Mouse (Mus musculus) embryo, embryonic 9.5 days (tissue): ENCODE data around the gene Tcte1.

Experiments used
- DNase-seq: peaks from one replicate; pipeline ENCODE4 v3.0.0-alpha.2; 2017; ENCODE audit errors: extremely low spot score

The Tcte1 gene

GRCm38 (mm10) chr17:45564531-45565084 is 41.4 kb downstream of the Tcte1 start:
- no peak for DNase-seq

- no peak for DNase-seq
Measured at GRCm38 (mm10) chr17:45565103-45565502, 41.9 kb downstream of the Tcte1 start.

- DNase-seq = no peak
Measured at GRCm38 (mm10) chr17:45566031-45566359, 42.8 kb downstream of the Tcte1 start.

DNA sequence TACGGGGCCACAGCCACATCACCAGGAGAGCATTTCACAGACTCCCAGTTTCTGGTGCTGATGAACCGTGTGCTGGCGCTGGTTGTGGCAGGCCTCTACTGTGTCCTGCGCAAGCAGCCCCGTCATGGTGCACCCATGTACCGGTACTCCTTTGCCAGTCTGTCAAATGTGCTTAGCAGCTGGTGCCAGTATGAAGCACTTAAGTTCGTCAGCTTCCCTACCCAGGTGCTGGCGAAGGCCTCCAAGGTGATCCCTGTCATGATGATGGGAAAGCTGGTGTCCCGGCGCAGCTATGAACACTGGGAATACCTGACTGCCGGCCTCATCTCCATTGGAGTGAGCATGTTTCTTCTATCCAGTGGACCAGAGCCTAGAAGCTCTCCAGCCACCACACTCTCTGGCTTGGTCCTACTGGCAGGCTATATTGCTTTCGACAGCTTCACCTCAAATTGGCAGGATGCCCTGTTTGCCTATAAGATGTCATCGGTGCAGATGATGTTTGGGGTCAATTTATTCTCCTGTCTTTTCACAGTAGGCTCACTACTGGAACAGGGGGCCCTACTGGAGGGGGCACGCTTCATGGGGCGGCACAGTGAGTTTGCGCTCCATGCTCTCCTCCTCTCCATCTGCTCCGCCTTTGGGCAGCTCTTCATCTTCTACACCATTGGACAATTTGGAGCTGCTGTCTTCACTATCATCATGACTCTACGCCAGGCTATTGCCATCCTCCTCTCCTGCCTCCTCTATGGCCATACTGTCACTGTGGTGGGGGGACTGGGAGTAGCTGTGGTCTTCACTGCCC is 43.3 kb downstream of the Tcte1 start:
- DNase-seq = peak; percentile 45

DNA sequence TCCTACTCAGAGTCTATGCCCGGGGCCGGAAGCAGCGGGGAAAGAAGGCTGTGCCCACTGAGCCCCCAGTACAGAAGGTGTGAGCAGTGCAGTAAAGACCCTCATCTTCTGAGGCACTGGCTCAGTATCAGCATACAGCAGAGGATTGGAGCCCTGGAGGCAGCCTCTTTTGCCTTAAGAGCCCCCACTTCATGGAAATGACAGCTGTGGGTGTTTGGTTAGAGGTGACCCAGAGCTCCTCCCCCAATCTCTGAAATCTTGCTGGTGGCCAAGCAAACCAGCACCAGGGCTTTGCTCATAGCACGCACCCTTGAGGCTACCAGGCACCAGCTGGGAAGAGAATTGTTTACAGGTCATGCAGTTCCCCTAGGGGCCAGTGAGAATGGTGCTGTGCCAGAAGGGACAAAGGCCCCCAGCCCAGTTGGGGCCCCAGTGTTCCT is 43.9 kb downstream of the Tcte1 start:
- DNase-seq = peak; percentile 67

DNA sequence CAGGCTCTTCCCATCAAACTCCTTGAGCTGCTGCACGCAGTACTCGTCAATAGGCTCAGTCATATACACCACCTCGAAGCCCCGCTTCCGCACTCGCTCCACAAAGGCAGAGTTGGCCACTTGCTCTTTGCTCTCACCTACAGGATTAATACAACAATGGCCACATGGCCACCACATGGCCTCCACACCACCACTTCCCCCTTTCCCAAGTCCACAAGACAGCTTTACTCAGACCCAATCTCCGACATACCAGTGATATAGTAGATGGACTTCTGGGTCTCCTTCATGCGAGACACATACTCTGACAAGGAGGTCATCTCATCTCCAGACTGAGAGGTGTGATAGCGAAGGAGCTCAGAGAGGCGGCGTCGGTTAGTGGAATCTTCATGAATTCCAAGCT is 45.8 kb downstream of the Tcte1 start:
- DNase-seq = peak; percentile 2

GRCm38 (mm10) chr17:45569999-45570398 is 46.8 kb downstream of the Tcte1 start:
- no peak for DNase-seq

DNA sequence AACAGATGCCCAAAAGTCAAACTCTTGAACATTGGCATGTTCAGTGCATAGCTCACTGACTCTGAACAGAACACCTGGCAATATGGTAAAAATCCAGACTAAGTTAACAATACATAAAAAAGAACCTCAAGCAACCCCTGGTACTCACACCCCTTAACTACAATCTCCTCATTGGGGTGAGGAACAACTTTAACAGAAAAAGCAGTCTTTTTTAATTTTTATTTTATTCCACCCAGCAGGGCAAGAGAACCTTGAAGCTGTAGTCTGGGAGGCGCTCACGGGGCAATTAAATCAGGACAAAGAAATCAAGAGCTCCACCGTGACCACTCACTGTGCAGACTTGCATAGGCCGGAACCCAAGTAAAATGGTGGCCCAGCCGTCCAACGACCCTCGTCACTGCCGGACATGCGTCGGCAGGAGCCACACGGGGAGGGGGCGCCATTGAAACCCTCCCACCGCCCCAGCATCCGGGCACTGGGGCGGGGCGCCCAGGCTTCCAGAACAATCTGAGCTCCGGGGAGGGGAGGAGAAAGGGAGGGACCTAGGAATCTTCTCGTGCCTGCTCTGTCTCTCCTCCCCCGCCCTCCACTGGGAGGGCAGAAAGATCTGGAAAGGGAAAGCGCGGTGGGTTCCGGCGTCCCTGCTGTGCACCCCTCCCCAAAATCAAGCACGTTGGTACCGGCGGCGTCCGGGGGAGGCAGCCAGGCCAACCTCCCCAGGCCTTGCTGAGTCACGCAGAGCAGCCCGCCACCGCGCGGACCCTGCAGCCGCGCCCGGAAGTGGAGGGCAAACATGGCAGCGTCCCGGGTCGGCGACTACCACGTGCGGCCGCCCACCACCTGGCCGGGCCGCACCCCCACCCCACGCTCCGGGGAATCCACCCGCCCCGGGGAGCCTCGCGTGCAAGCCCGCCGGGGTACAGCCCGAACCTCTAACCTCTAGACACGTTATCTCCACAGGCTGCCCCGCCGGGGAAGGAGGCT is 49.2 kb downstream of the Tcte1 start:
- peak; percentile 89 for DNase-seq

DNA sequence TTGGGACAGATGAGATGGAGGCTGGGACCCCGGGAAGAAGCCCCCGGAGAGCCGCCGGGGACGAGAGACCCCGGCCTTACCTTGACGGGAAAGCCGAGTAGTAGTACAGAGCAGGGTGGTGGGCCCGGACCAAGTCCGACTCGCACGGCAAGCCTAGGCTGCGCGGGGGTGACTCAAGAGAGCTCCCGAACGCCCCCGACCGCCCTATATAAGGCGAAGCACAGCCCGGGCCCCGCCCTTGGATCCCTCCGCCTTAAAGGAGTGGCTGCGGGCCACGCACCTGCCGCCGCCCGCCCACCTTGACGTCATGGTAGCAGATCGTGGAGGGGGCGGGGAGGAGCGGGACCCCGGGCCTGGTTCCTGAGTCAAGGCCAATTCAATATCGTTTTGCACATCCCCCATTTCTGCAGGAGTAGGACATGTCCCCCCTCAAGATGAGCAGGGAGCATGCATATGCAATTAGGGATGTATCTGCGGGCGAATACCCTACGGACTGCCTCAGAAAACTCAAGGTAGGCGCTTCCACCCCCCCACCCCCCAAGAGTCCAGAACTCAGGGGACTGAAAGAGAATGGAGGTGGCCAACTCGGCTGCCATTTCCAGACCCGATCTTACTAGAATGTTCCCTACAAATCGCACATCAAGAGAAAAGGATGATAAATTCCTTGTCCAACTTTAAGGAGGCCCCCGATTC is 50.0 kb downstream of the Tcte1 start, which contains the start of gene Hsp90ab1:
Hsp90ab1 (minus strand) TSS at position 185 of the 693 bp plus-strand sequence.
- peak; percentile 100 for DNase-seq

DNA sequence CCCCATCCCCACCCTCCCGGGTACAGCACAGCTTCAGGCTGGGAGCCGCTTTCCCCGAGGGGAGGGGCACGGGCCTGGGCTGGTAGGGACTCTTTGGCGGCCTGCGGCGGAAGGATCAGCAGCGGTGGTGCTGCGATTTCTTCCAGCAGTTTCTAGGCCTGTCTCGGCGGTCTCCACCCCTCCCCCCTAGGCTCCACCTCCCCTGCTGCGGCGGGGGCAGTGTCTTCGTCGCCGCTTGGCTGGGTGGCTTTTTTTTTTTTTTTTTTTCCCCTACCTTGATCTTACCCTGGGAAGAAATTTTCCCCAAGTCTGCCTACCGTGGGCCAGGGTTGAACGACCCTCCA is 50.5 kb downstream of the Tcte1 start:
- peak; percentile 98 for DNase-seq

DNA sequence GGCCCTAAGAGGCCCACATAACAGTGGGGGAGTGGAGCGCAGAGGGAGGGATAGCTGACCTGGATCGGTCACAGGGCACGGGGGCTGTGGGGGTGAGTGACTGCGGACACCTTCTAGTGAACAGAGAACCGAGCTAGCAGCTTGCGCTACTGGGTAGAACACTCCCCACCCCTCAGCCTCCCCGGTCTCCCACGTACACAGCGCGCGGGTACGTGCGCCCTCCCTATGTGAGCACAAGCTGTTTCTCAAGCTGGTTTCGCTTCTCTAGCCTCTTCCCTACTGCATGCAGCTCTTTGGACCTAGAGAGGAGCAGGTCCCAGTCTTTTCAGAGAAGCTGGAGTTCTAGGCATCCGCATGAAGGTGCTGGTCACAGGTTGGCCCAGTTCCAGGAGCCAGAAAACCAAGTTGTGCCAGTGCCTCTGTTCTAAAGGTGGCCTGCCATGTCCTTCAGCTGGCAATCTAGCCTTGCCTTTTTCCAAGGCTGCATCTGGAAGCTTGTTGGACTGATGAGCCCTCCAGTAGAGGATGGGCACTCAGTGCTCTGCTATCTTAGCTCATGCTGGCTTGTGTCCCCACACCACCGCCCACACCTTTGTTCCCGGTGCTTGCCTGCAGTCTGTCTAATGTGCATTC is 51.0 kb downstream of the Tcte1 start:
- DNase-seq = peak; percentile 47

- DNase-seq = no peak
Measured at GRCm38 (mm10) chr17:45575123-45575897, 52.1 kb downstream of the Tcte1 start.

GRCm38 (mm10) chr17:45578242-45578641 is 55.0 kb downstream of the Tcte1 start:
- DNase-seq = no peak

DNA sequence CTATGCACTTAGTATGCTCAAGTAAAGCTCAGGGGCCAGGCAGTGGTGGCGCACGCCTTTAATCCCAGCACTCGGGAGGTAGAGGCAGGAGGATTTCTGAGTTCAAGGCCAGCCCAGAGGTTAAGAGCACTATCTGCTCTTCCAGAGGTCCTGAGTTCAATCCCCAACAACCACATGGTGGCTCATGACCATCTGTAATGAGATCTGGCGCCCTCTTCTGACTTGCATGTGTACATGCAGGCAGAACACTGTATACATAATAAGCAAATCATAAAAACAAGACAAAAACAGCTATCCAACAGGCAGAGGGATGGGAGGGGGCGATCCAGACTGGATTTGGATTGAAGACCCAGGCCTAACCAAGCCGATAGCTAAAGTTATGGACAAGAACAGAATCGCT is 55.6 kb downstream of the Tcte1 start:
- DNase-seq = no peak

GRCm38 (mm10) chr17:45579554-45579953 is 56.3 kb downstream of the Tcte1 start:
- DNase-seq = no peak

- DNase-seq = no peak
Measured at GRCm38 (mm10) chr17:45580958-45581477, 57.8 kb downstream of the Tcte1 start.

DNA sequence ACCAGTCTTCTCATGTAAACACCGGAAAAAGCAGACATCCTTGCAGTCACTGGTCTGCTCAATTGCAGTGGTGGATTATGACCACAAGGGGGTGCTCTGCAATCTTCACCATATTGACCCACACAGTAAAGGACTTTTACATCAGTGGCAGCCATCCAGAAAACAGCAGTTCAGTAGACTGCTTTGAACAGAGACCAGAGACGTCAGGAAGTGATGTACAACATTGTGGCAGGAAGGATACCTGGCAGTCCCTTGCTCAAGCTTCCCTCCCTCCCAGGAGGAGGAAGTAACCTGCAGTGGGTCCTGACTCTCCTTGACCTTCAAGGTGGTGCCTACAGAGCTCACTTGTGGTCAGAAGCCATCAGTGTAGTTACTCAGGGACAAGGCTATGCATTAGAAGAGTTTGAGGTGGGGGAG is 58.3 kb downstream of the Tcte1 start:
- DNase-seq = peak; percentile 74

DNA sequence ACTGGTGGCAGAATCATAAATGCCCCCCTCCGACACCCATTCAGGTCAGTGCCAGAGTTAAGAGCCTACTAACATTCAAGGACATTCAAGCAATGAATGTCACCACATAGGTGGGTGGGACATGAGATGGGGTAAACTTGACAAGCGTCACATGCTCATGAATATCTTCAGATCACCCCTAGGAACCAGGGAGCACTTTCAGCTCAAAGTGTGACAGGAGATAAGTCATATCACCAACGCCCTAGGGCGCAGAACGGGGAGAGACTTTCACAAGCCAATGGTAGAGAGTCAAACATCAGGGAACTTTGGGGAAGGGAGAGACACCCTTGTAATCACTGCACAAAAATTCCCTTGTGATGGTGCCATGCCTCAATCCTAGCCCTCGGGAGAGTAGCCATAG is 59.0 kb downstream of the Tcte1 start:
- DNase-seq = no peak

DNA sequence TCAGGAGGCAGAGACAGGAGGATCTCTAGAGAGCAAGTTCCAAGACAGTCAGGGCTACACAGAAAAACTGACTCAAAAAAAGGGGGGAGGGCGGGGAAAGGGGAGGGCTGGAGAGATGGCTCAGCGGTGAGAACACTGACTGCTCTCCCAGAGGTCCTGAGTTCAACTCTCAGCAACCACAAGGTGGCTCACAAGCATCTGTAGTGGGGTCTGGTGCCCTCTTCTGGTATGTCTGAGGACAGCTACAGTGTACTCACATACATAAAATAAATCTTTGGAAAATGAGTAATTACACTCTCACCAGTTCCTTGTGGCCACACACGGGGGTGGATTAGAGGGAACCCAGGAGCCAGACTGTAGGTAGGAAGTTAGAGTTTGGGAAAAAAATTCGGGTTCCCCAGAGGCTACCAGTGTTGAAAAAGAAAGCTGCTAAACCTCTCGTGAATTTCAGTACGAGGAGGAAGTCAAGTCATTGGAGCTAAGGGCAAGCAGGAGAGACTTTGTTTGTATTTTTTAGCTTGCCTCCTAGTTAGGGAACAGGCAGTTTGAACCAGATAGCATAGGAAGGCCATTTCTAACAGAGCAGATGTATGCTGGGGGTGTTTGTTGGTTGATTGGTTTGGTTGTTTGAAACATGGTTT is 59.6 kb downstream of the Tcte1 start:
- no peak for DNase-seq
